Mouse (Mus musculus) forebrain, embryonic 15.5 days (tissue): ENCODE data around the gene Olfr3. TPM values are rescaled to one million over a fixed set of nuclear protein-coding genes. Genes with fewer than 3 reads are reported as not detected.

ENCODE experiments used
- ATAC-seq: fragments of 200-750 bp; cut with Nextera tagmentation; replicated peaks from 2 replicates; pipeline ENCODE4 v1.8.0; 2017; ENCODE audit warnings: mild to moderate bottlenecking, moderate TSS enrichment, moderate library complexity
- H3K27ac ChIP-seq: fragments of 300-500 bp; sonication (generic); replicated peaks from 2 replicates; pipeline ENCODE4 v1.5.1; 2015; ENCODE audit warnings: mild to moderate bottlenecking, inconsistent platforms
- H3K27me3 ChIP-seq: fragments of 300-500 bp; sonication (generic); 2 replicates; pipeline ENCODE4 v1.6.1; 2015; ENCODE audit warnings: inconsistent platforms
- H3K36me3 ChIP-seq: fragments of 300-500 bp; sonication (generic); 2 replicates; pipeline ENCODE4 v1.6.1; 2015; ENCODE audit warnings: mild to moderate bottlenecking, inconsistent platforms
- H3K4me1 ChIP-seq: fragments of 300-500 bp; sonication (generic); 2 replicates; pipeline ENCODE4 v1.6.1; 2015; ENCODE audit warnings: inconsistent platforms
- H3K4me2 ChIP-seq: fragments of 300-500 bp; sonication (generic); replicated peaks from 2 replicates; pipeline ENCODE4 v1.6.1; 2015; ENCODE audit warnings: mild to moderate bottlenecking, inconsistent platforms
- H3K4me3 ChIP-seq: fragments of 300-500 bp; sonication (generic); 2 replicates; pipeline ENCODE4 v1.5.1; 2015; ENCODE audit warnings: mild to moderate bottlenecking, inconsistent platforms
- H3K9ac ChIP-seq: fragments of 300-500 bp; sonication (generic); replicated peaks from 2 replicates; pipeline ENCODE4 v1.6.1; 2015; ENCODE audit warnings: mild to moderate bottlenecking, inconsistent platforms
- H3K9me3 ChIP-seq: fragments of 300-500 bp; sonication (generic); 2 replicates; pipeline ENCODE4 v1.6.1; 2016; ENCODE audit warnings: inconsistent platforms
- WGBS: fragments of 180-500 bp; shearing (Covaris S2); methylation state at CpG from one replicate; pipeline ENCODE4 v1.1.7; 2015; ENCODE audit warnings: mixed read lengths; 5-methylcytosine and 5-hydroxymethylcytosine counted together
- polyA plus RNA-seq: library from polyadenylated mRNA; unstranded; fragments of >200 nt; fragmentation: Nextera tagmentation; extraction: Ambion mirVana; gene quantifications from 2 replicates; pipeline ENCODE4 v1.2.1, GENCODE M21; 2015

The Olfr3 gene
- not detected in 2 replicates for polyA plus RNA-seq

DNA sequence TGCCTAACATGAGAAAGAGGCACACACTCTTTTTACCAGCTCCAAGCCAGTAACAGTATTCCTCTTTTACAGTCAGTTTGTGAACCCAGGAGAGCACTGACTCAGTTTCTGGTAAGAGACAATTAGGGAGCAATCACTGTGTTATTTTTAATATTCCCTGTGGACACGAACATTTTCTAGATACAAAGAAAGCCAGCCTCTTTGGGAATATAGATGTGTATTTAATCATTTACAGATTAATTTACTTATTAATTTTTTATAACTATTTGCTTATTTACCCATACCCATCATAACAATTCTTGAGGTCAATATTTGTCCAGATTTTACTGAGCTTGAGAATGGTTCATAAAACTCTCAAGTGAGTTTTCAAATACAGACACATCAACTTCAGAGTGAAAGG is at the start of gene Olfr3:
TSS of gene Olfr3 (minus strand) at position 101 of the 400 bp plus-strand sequence.
- peaks cover 17% of the 10 kb centered on the region for H3K9me3 ChIP-seq
- no peak within 1 kb of the TSS for H3K4me2 ChIP-seq
- H3K36me3 ChIP-seq = no peaks in the 10 kb centered on the region
- no peak within 1 kb of the TSS for H3K4me3 ChIP-seq
- H3K27me3 ChIP-seq = no peaks in the 10 kb centered on the region
- no peaks in the 10 kb centered on the region for H3K4me1 ChIP-seq
- no peak within 1 kb of the TSS for H3K27ac ChIP-seq
- WGBS = 73% methylated on average over 1 of the region's 1 CpGs
- no peak for ATAC-seq
- no peak within 1 kb of the TSS for H3K9ac ChIP-seq

DNA sequence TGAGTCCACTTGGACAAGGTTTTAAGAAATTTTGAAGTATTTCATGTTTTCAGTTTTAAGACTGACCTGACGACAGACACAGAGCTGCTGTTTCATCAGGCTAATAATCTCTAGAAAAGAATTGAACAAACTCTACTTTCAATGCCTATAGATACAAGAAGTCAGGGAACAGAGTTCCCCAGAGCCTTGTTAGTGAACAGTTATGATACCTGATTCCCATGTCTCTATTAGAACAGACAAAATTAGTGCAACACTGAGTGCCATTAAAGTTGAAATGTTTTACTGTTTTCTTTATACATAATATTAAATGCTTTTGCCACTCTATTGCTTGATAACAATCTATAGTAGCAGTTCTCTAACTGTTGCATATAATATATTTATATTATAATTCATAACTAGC is 45.7 kb upstream of the Olfr3 start, which contains the start of gene Olfr351:
TSS of gene Olfr351 (minus strand) at position 101 of the 400 bp plus-strand sequence.
- Histone ChIP-seq H3K4me2 (no peak within 1 kb of the TSS), H3K4me1 (no peaks in the 10 kb centered on the region), H3K9me3 (peaks cover 11% of the 10 kb centered on the region; the same call in 1 of the 2 replicates), H3K27me3 (no peaks in the 10 kb centered on the region), H3K27ac (no peak within 1 kb of the TSS), H3K4me3 (no peak within 1 kb of the TSS), H3K36me3 (no peaks in the 10 kb centered on the region), H3K9ac (no peak within 1 kb of the TSS)
- no peak for ATAC-seq
- WGBS = 97% methylated on average over 1 of the region's 1 CpGs

DNA sequence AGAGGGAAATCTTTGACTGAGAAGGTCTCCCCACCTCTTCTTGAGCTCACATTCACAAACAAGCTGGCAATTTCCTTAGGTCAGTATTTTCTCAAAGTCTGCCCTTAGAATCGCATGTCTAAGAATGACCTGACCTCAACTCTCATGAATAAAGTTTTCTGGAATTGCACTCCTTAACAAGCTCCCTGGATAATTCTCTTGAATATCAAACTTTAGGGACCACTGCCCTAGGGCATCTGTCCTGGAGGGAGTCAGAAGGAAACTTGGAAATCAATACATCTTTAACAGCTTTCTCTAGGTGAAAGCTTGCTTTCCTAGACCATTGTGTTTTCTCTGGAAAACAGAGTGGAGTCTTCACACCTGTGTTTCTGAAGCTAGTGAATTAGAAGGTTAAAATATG is 29.2 kb upstream of the Olfr3 start, which contains the start of gene Olfr350:
TSS of gene Olfr350 (plus strand) at position 301 of the 400 bp plus-strand sequence.
- Histone ChIP-seq H3K27me3 (no peaks in the 10 kb centered on the region), H3K4me2 (no peak within 1 kb of the TSS), H3K9me3 (peaks cover 29% of the 10 kb centered on the region), H3K4me3 (no peak within 1 kb of the TSS), H3K4me1 (no peaks in the 10 kb centered on the region), H3K9ac (no peak within 1 kb of the TSS), H3K27ac (no peak within 1 kb of the TSS), H3K36me3 (no peaks in the 10 kb centered on the region)
- ATAC-seq = no peak
- 88% methylated on average over 1 of the region's 1 CpGs for WGBS

DNA sequence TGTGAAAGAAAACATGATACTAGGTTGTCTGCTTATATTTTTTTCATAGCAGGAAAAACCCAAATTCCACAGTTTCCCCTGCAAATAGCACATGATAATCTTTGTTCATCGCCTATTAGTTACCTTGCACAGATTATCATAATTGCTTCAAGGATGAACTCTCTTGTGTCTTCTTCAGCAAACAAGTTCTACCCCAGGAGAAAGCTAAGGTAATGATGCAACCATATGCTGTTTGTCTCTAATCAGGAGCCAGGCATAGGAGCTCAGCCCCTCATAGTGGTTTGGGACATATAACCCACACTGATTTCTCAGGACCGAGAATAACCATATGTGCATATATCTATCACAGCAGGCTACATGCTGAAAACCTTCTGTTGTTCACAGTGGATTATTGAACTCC is 26.6 kb downstream of the Olfr3 start, which contains the start of gene Olfr50:
TSS of gene Olfr50 (plus strand) at position 301 of the 400 bp plus-strand sequence.
- Histone ChIP-seq H3K27me3 (no peaks in the 10 kb centered on the region), H3K27ac (no peak within 1 kb of the TSS), H3K4me2 (no peak within 1 kb of the TSS), H3K4me3 (no peak within 1 kb of the TSS), H3K9ac (no peak within 1 kb of the TSS), H3K4me1 (no peaks in the 10 kb centered on the region), H3K36me3 (no peaks in the 10 kb centered on the region), H3K9me3 (peaks cover 20% of the 10 kb centered on the region)
- no peak for ATAC-seq
- WGBS = 84% methylated on average over 2 of the region's 2 CpGs

DNA sequence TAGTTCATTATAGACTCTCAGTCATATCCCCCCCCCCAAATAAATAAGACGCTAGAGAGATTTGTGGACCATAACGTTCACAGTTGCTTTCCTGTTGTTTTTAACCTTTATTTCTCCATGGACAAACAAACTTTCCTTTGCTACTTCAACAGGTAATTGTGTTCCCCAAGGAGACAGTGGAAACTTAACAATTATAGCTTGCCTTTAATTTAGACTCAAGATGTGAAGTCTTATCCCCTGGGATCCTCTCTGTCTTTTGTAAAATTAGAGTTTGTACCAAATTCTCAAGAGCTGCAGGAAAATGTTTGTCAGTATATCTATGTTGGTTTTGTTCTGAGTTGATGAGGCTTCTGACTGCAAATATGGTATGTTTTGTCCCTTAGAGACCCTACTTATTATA is 32.9 kb downstream of the Olfr3 start, which contains the start of gene Olfr348:
TSS of gene Olfr348 (plus strand) at position 301 of the 400 bp plus-strand sequence.
- no peak for ATAC-seq
- no peak within 1 kb of the TSS for H3K9ac ChIP-seq
- H3K36me3 ChIP-seq = no peaks in the 10 kb centered on the region
- no peak within 1 kb of the TSS for H3K4me2 ChIP-seq
- H3K27me3 ChIP-seq = no peaks in the 10 kb centered on the region
- 75% methylated on average over 2 of the region's 2 CpGs for WGBS
- no peak within 1 kb of the TSS for H3K27ac ChIP-seq
- H3K4me3 ChIP-seq = no peak within 1 kb of the TSS
- H3K4me1 ChIP-seq = no peaks in the 10 kb centered on the region
- peaks cover 9% of the 10 kb centered on the region; the same call in 1 of the 2 replicates for H3K9me3 ChIP-seq

Other genes with a start within 250 kb of the Olfr3 start
- gene Olfr345, start 177.0 kb downstream of the Olfr3 start, polyA plus RNA-seq = not detected in 2 replicates
- gene Olfr346, start 131.2 kb downstream of the Olfr3 start, polyA plus RNA-seq = not detected in 2 replicates
- not detected in 2 replicates for gene Olfr347, start 85.1 kb downstream of the Olfr3 start, polyA plus RNA-seq
- gene Olfr348, start 32.8 kb downstream of the Olfr3 start, polyA plus RNA-seq = not detected in 2 replicates
- not detected in 2 replicates for gene Olfr50, start 26.5 kb downstream of the Olfr3 start, polyA plus RNA-seq
- gene Olfr350, start 29.3 kb upstream of the Olfr3 start, polyA plus RNA-seq = not detected in 2 replicates
- not detected in 2 replicates for gene Olfr351, start 45.6 kb upstream of the Olfr3 start, polyA plus RNA-seq
- gene Olfr352, start 51.4 kb upstream of the Olfr3 start, polyA plus RNA-seq = not detected in 2 replicates
- gene Olfr353, start 75.9 kb upstream of the Olfr3 start, polyA plus RNA-seq = not detected in 2 replicates
- gene Olfr354, start 88.6 kb upstream of the Olfr3 start, polyA plus RNA-seq = not detected in 2 replicates
- not detected in 2 replicates for gene Olfr355, start 111.9 kb upstream of the Olfr3 start, polyA plus RNA-seq
- not detected in 2 replicates for gene Olfr356, start 120.1 kb upstream of the Olfr3 start, polyA plus RNA-seq
- gene Olfr357, start 176.8 kb upstream of the Olfr3 start, polyA plus RNA-seq = not detected in 2 replicates
- not detected in 2 replicates for gene Olfr358, start 192.3 kb upstream of the Olfr3 start, polyA plus RNA-seq
- gene Olfr360, start 248.7 kb upstream of the Olfr3 start, polyA plus RNA-seq = not detected in 2 replicates